Mouse (Mus musculus) G1E (cell line): Measurements from ENCODE around the gene Plcd3.

Source experiments
- CTCF ChIP-seq: IDR thresholded peaks from 2 replicates; pipeline ENCODE4 v1.5.1; 2012; ENCODE audit warnings: low read depth, low read length, inconsistent platforms, mixed read lengths
- GATA1 ChIP-seq: IDR thresholded peaks from 2 replicates; pipeline ENCODE4 v1.6.1; 2012; ENCODE audit warnings: borderline replicate concordance, low read length, inconsistent platforms, mixed read lengths
- POLR2AphosphoS5 ChIP-seq: IDR thresholded peaks from 2 replicates; pipeline ENCODE4 v1.6.1; 2012; ENCODE audit warnings: low read depth, low read length, inconsistent platforms; ENCODE audit not compliant: insufficient replicate concordance
- TAL1 ChIP-seq: conservative IDR thresholded peaks from 2 replicates; pipeline ENCODE4 v1.6.1; 2012; ENCODE audit warnings: low read depth, low read length, inconsistent platforms, mixed read lengths

DNA sequence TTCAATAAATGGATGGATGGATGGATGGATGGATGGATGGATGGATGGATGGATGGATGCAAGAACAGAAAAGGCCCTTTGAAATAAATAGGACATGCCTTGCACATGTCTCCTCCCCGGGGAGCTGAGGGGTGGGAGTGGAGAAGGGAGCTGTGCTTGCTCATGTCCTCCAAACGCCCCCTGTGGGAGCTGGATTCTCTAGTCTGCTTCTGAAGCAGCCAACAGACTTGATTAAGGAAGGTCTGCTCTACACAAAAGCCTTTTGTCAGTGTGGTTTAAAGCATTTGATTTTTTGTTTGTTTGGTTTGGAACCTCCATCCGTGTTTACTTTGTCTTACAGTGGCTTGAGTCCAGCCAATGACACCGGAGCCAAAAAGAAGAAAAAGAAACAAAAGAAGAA, 58.6 kb downstream of the Plcd3 start:
- no peak for TF ChIP-seq POLR2AphosphoS5
- no peak for TF ChIP-seq CTCF
- TF ChIP-seq GATA1: no peak
- no peak for TF ChIP-seq TAL1
